Mouse (Mus musculus): ENCODE measurements around the gene Traf3.

GRCm38 (mm10) chr12:111190891-111191290, 24.7 kb downstream of the Traf3 start:
- no peak for TF ChIP-seq CTCF (conservative IDR thresholded peaks at IDR 0.05; ENCODE audit: low read length)
- TF ChIP-seq POU5F1 (IDR thresholded peaks at IDR 0.05; ENCODE audit: borderline replicate concordance, low read length): no peak
- TF ChIP-seq NANOG (IDR thresholded peaks at IDR 0.05; ENCODE audit: borderline replicate concordance, low read length): no peak

All from E14TG2a.4 (cell line).